Comparison of ENCODE assay signal across 23 mouse cellular contexts in the genomic region with DNA sequence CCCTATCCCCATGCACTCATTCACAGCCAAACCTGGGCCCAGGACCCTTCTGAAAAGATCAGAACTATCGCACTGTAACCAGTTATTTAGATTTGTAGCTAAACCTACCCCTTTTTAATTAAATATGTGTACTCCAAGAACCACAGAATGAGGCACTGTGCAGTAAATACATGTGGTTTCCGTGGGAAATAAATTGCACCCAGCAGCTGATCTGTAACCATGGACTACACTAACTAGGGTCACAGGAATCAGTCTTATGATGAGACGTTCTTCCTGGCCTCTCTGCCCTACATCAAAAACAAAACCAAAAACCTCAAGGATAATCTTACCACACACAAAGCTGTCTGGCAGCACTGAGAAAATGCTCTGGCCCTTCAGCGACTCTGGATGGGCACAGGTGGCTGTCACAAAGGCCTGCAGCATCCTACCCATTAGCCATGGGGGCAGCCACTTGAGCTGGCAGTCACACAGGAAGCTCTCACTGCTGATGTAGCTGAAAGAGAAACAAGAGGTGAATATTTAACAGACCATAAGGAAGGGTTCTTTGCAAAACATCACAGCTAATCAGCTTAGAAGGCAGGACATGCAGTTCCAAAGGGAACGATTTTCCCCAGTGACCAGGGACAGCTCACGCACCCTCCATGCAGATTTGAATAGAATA.
DNase-seq lines count a peak whose midpoint lies in the region; ATAC-seq lines count a peak whose summit lies in the region.
"Had no signal": no experiment of that assay in that cellular context is flagged by ENCODE, and none has a peak within 500 bp of the region (broad histone marks: within the 10 kb centered on the region; RNA-seq: fewer than 3 reads in every experiment).

No protein-coding gene starts in this region.

- no peaks in the 10 kb centered on the region for H3K9me3 ChIP-seq in forebrain, embryonic 14.5 days (replicated peaks; ENCODE audit: control insufficient read depth, low read length)
- H3K9me3 ChIP-seq in forebrain, embryonic 15.5 days, result no peaks in the 10 kb centered on the region
- H3K9me3 ChIP-seq in kidney, embryonic 16.5 days (ENCODE audit: low read length), result no peaks in the 10 kb centered on the region
- no peaks in the 10 kb centered on the region for H3K9me3 ChIP-seq in intestine, embryonic 15.5 days
- H3K9me3 ChIP-seq: embryonic facial prominence, embryonic 12.5 days; G1E; heart, embryonic 15.5 days; hindbrain, embryonic 15.5 days; limb, embryonic 12.5 days; liver, embryonic 13.5 days; lung, embryonic 15.5 days; midbrain, embryonic 13.5 days had no signal

- H3K27ac ChIP-seq in forebrain, embryonic 14.5 days (ENCODE audit: low read depth, low read length), result 0 out of 2 replicates have a peak overlapping the region, but pooled peaks have one; percentile 27
- H3K27ac ChIP-seq in forebrain, embryonic 15.5 days (replicated peaks), result no peak overlapping the region
- peak overlapping the region; percentile 58; the same call in 1 of the 2 replicates for H3K27ac ChIP-seq in kidney, embryonic 16.5 days (ENCODE audit: low read length)
- no peak overlapping the region for H3K27ac ChIP-seq in intestine, embryonic 15.5 days
- H3K27ac ChIP-seq: heart, adult 2 months; heart, embryonic 15.5 days; hindbrain, embryonic 15.5 days; limb, embryonic 12.5 days; liver, embryonic 13.5 days; lung, embryonic 15.5 days; midbrain, embryonic 13.5 days had no signal

- no peaks in the 10 kb centered on the region for H3K4me1 ChIP-seq in forebrain, embryonic 14.5 days (ENCODE audit: control insufficient read depth, insufficient read depth, low read length)
- H3K4me1 ChIP-seq in forebrain, embryonic 15.5 days, result 0 out of 2 replicates have a peak, but pooled peaks cover 5% of the 10 kb centered on the region
- H3K4me1 ChIP-seq in kidney, embryonic 16.5 days (ENCODE audit: insufficient read depth, low read length), result peaks cover 18% of the 10 kb centered on the region
- no peaks in the 10 kb centered on the region for H3K4me1 ChIP-seq in intestine, embryonic 15.5 days (replicated peaks)
- H3K4me1 ChIP-seq: liver, embryonic 13.5 days; lung, embryonic 15.5 days had no signal

- H3K27me3 ChIP-seq in forebrain, embryonic 14.5 days (replicated peaks; ENCODE audit: control insufficient read depth, insufficient read depth, low read length), result no peaks in the 10 kb centered on the region
- no peaks in the 10 kb centered on the region for H3K27me3 ChIP-seq in forebrain, embryonic 15.5 days
- no peaks in the 10 kb centered on the region for H3K27me3 ChIP-seq in kidney, embryonic 16.5 days (ENCODE audit: insufficient read depth, low read length)
- no peaks in the 10 kb centered on the region for H3K27me3 ChIP-seq in intestine, embryonic 15.5 days (replicated peaks)
- H3K27me3 ChIP-seq: embryonic facial prominence, embryonic 12.5 days; heart, embryonic 15.5 days; hindbrain, embryonic 15.5 days; limb, embryonic 12.5 days; liver, embryonic 13.5 days; lung, embryonic 15.5 days; midbrain, embryonic 13.5 days had no signal

- H3K4me3 ChIP-seq in forebrain, embryonic 14.5 days (ENCODE audit: low read depth, low read length), result no peak overlapping the region
- H3K4me3 ChIP-seq in forebrain, embryonic 15.5 days, result no peak overlapping the region
- no peak overlapping the region for H3K4me3 ChIP-seq in kidney, embryonic 16.5 days (ENCODE audit: low read length)
- no peak overlapping the region for H3K4me3 ChIP-seq in intestine, embryonic 15.5 days (replicated peaks)
- H3K4me3 ChIP-seq: embryonic facial prominence, embryonic 12.5 days; heart, adult 2 months; heart, embryonic 15.5 days; hindbrain, embryonic 15.5 days; limb, embryonic 12.5 days; liver, embryonic 13.5 days; lung, embryonic 15.5 days; midbrain, embryonic 13.5 days had no signal

- ATAC-seq in forebrain, embryonic 14.5 days, result no peak
- no peak for ATAC-seq in forebrain, embryonic 15.5 days (replicated peaks)
- ATAC-seq in kidney, embryonic 16.5 days (ENCODE audit: low FRiP score, low TSS enrichment), result 0 out of 2 replicates have a peak, but pooled peaks have one; percentile 28
- no peak for ATAC-seq in intestine, embryonic 15.5 days
- ATAC-seq: midbrain, embryonic 13.5 days had no signal

- no peak overlapping the region for H3K4me2 ChIP-seq in forebrain, embryonic 14.5 days (ENCODE audit: low read length)
- H3K4me2 ChIP-seq in forebrain, embryonic 15.5 days (replicated peaks), result no peak overlapping the region
- H3K4me2 ChIP-seq in kidney, embryonic 16.5 days (replicated peaks; ENCODE audit: low read depth, low read length), result no peak overlapping the region
- no peak overlapping the region for H3K4me2 ChIP-seq in intestine, embryonic 15.5 days (replicated peaks)
- H3K4me2 ChIP-seq: embryonic facial prominence, embryonic 12.5 days; heart, embryonic 15.5 days; hindbrain, embryonic 15.5 days; limb, embryonic 12.5 days; liver, embryonic 13.5 days; lung, embryonic 15.5 days; midbrain, embryonic 13.5 days had no signal

- peak; percentile 16 for DNase-seq in forebrain, embryonic 14.5 days (ENCODE audit: low spot score)
- peak; percentile 2 for DNase-seq in ovary, postnatal 36 days (ENCODE audit: low spot score)
- no peak for DNase-seq in ovary, postnatal 10 days (ENCODE audit: low spot score)
- DNase-seq in layer of hippocampus, postnatal 14 days (ENCODE audit: low spot score in 2 of 2), result no peak
- no peak for DNase-seq in cerebellum, adult 11-12 months
- DNase-seq: cerebellum, adult 8-10 months; gastrocnemius, postnatal 14 days; heart, adult 2 months; heart, postnatal 4 days; liver, embryonic 13.5 days; right cerebral cortex, postnatal 14 days; thymus, adult 18-20 months; thymus, postnatal 4 days had no signal

- peaks cover 80% of the 10 kb centered on the region for H3K36me3 ChIP-seq in forebrain, embryonic 14.5 days (ENCODE audit: control insufficient read depth, insufficient read depth, low read length)
- H3K36me3 ChIP-seq in forebrain, embryonic 15.5 days, result peaks cover 18% of the 10 kb centered on the region; the same call in 1 of the 2 replicates
- H3K36me3 ChIP-seq in kidney, embryonic 16.5 days (ENCODE audit: insufficient read depth, low read length), result peaks cover 39% of the 10 kb centered on the region
- peaks cover 34% of the 10 kb centered on the region for H3K36me3 ChIP-seq in intestine, embryonic 15.5 days

- no peak overlapping the region for H3K9ac ChIP-seq in forebrain, embryonic 14.5 days (ENCODE audit: low read length)
- no peak overlapping the region for H3K9ac ChIP-seq in forebrain, embryonic 15.5 days (replicated peaks)
- H3K9ac ChIP-seq in kidney, embryonic 16.5 days (replicated peaks; ENCODE audit: low read length), result no peak overlapping the region
- H3K9ac ChIP-seq in intestine, embryonic 15.5 days, result no peak overlapping the region
- H3K9ac ChIP-seq: embryonic facial prominence, embryonic 12.5 days; heart, embryonic 15.5 days; hindbrain, embryonic 15.5 days; limb, embryonic 12.5 days; liver, embryonic 13.5 days; lung, embryonic 15.5 days; midbrain, embryonic 13.5 days had no signal

- WGBS in forebrain, embryonic 14.5 days, result 80% methylated on average over 6 of the region's 6 CpGs
- 72% methylated on average over 6 of the region's 6 CpGs for WGBS in forebrain, embryonic 15.5 days
- WGBS in kidney, embryonic 16.5 days, result 44% methylated on average over 6 of the region's 6 CpGs
- 77% methylated on average over 6 of the region's 6 CpGs for WGBS in intestine, embryonic 15.5 days

Comparison
In these comparisons a context has a peak if more than half of its experiments do, and no peak if none do; other contexts are left out.
1. DNase-seq: peak in forebrain, embryonic 14.5 days (single experiment) and ovary, postnatal 36 days (single experiment); none in ovary, postnatal 10 days (single experiment), layer of hippocampus, postnatal 14 days (0 of 2) and cerebellum, adult 11-12 months (single experiment).
2. H3K27ac ChIP-seq: peak in forebrain, embryonic 14.5 days (single experiment) and kidney, embryonic 16.5 days (single experiment); none in forebrain, embryonic 15.5 days (single experiment) and intestine, embryonic 15.5 days (single experiment).